Mouse (Mus musculus): Measurements from ENCODE around the gene Atg10. TPM values are rescaled to one million over a fixed set of nuclear protein-coding genes. Genes with fewer than 3 reads are reported as not detected.

The Atg10 gene
- polyA plus RNA-seq, 1 experiment from 2014 or later, result 18.6 TPM

DNA sequence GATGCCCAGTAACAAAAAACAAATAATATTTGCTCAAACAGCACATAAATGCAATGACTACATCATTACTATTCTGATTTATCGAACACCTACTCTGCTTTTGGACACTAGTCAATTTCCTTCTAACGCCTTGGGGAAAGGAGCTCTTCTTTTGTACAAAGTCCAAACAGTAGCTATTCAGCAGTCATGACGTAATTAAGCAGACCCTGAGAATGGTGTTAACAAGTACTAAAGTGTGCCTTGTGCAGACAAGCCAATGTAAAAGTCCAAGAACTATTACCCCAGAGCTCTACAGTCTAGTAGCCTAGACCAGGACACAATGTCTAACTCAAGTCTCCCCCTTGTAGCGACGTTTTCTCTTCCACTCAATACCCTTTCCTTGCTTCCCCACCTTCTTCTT is 67.5 kb downstream of the Atg10 start:
- Histone ChIP-seq H3K4me2 (replicated peaks) (no peak overlapping the region), H3K27ac (no peak overlapping the region), H3K4me3 (no peak overlapping the region), H3K27me3 (replicated peaks) (no peaks in the 10 kb centered on the region), H3K4me1 (no peaks in the 10 kb centered on the region), H3K36me3 (no peaks in the 10 kb centered on the region), H3K9me3 (no peaks in the 10 kb centered on the region), H3K9ac (no peak overlapping the region)
- ATAC-seq (ENCODE audit: low FRiP score, low read depth), result no peak; the same call in 1 of the 2 replicates
- WGBS, result 80% methylated on average over 5 of the region's 5 CpGs

DNA sequence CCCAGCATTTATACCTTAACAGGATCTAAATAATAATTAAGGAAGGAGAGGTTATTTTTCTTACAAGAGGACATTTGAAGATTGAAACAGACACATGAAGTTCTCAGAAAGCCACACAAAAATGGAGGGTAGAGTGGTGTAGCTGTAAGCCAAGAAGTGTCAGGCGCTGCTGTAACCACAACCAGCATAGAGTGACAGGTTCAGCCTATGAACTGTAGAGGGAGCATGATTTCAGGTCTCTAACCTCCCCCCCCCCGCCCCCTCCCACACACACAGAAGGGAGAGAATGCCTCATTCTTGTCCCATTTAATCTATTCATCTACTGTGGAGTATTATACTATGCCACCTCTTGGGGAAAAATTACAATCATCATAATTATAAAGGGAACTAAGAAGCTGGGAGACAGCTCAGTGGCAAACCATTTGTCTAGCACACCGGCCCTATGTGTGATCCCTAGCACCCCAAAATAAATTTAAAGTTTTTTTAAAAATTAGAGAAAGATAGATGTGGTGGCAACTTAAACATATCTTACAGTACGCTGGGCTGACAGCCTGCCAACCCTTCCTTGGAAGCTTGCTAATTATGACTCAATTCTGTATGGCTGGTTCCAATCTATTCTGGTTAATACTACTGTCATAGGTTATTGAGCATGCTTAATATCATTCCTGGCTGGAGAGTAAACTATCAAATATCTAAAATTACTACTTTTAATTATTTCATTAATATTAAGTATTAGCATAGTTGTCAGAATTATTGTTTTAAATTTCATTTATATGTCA is 68.2 kb downstream of the Atg10 start:
- H3K27ac ChIP-seq, result no peak overlapping the region
- WGBS, result 78% methylated on average over 4 of the region's 4 CpGs
- no peak for ATAC-seq (ENCODE audit: low FRiP score, low read depth)

DNA sequence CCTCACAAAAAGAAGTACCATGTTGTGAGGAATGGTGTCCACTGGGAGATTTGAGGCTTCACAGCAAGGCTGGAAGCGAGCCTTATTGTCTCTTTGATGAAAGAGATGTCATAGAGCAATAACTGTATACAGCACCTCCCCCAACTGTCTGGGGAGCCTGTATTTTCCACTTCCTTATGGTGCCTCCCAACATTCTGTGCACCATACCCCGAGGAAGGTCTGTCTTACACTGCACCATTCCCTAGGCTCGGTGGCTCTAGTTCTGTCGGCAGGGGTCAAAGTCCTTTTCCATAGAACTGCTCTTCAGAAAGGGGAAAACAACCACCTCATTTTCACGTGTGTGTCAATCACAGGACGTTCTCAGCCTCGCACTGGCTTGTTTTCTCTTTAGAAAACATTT is 69.1 kb downstream of the Atg10 start:
- Histone ChIP-seq H3K9me3 (no peaks in the 10 kb centered on the region), H3K36me3 (no peaks in the 10 kb centered on the region)
- ATAC-seq (ENCODE audit: low FRiP score, low read depth), result no peak

More for the DNA sequence above, 68.2 kb downstream of the Atg10 start:
- Histone ChIP-seq H3K9me3 (no peaks in the 10 kb centered on the region), H3K36me3 (no peaks in the 10 kb centered on the region), H3K27me3 (replicated peaks) (no peaks in the 10 kb centered on the region), H3K4me2 (replicated peaks) (no peak overlapping the region), H3K4me1 (no peaks in the 10 kb centered on the region), H3K9ac (no peak overlapping the region), H3K4me3 (no peak overlapping the region)

DNA sequence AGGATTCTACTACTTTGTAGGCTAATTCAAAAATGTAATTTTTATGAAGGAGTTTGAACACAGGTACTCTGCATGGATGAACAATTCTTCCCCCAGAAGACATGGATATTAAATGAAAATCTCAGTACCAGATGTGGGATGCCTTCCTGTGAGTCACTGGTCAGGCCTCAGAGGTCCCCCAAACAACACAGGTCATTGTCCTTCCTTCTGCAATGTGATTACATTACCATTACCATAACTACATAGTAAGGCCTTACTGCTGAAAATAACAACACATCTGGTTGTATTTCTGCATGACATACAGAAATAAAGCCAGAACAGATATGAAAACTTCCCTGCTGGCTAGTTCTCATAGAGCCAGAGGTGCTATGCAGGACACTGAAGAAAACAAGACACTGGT is 87.4 kb downstream of the Atg10 start:
- no peak overlapping the region for H3K4me2 ChIP-seq (replicated peaks)
- no peak for ATAC-seq (ENCODE audit: low FRiP score, low read depth)

More for the DNA sequence above, 69.1 kb downstream of the Atg10 start:
- Histone ChIP-seq H3K9ac (no peak overlapping the region), H3K4me3 (no peak overlapping the region), H3K27me3 (replicated peaks) (no peaks in the 10 kb centered on the region), H3K27ac (no peak overlapping the region), H3K4me1 (no peaks in the 10 kb centered on the region), H3K4me2 (replicated peaks) (no peak overlapping the region)
- WGBS, result 79% methylated on average over 7 of the region's 7 CpGs

DNA sequence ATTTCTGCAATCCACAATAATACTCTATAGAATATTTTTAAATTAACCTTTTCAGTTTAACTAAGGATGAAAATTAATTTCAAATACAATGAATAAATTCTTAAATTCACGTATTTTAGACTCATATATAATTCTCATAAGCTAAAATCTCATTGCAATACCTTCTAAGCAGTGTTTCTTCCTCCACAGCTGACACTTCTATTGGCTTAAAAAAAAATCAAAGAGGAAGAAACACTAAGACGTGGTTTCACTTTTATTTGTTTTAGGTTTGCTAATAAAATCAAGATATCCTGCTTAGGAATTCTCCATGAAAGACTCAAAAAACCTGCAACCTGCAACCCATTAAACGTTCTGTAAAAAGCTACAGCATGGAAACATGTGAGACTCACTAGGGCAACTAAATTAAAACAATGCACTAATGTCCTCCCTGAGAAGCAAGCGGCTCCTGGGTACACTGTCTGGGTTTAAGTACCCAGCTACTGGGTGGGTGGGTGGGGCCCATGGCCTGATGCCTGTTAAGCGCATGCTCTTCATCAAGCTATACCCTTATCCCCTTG is 90.4 kb downstream of the Atg10 start:
- Histone ChIP-seq H3K36me3 (no peaks in the 10 kb centered on the region), H3K4me2 (replicated peaks) (no peak overlapping the region), H3K9me3 (no peaks in the 10 kb centered on the region), H3K27me3 (replicated peaks) (no peaks in the 10 kb centered on the region), H3K27ac (no peak overlapping the region), H3K4me1 (peaks cover 5% of the 10 kb centered on the region), H3K4me3 (no peak overlapping the region), H3K9ac (no peak overlapping the region)
- ATAC-seq (ENCODE audit: low FRiP score, low read depth), result no peak
- WGBS, result 76% methylated on average over 5 of the region's 5 CpGs

More for the DNA sequence above, 87.4 kb downstream of the Atg10 start:
- H3K27ac ChIP-seq, result no peak overlapping the region
- H3K4me1 ChIP-seq, result no peaks in the 10 kb centered on the region
- no peaks in the 10 kb centered on the region for H3K9me3 ChIP-seq
- no peaks in the 10 kb centered on the region for H3K36me3 ChIP-seq
- H3K4me3 ChIP-seq, result no peak overlapping the region
- no peaks in the 10 kb centered on the region for H3K27me3 ChIP-seq (replicated peaks)
- no peak overlapping the region for H3K9ac ChIP-seq

DNA sequence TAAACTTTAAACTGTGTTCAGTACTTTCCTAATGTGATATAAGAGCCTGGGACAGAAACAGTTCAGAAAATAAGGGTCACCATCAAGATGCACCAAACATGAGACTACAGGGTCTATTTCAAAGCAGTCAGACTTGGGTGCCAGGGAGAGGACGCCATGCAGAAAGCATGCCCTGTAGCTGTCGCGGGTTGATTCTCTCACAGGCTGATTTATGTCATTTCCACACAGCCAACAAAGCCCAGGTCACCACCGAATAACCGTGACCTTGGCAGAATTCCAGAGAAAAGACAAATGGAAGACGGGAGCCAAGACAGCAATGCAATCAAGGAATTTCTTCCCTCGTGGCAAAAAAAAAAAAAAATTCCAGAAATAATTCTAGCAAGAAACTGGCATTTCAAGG is 94.7 kb downstream of the Atg10 start:
- H3K36me3 ChIP-seq, result no peaks in the 10 kb centered on the region
- H3K9me3 ChIP-seq, result no peaks in the 10 kb centered on the region
- H3K9ac ChIP-seq, result no peak overlapping the region
- no peak overlapping the region for H3K4me3 ChIP-seq
- 0 out of 2 replicates have a peak overlapping the region, but pooled peaks have one; percentile 42 for H3K27ac ChIP-seq
- H3K4me1 ChIP-seq, result peaks cover 6% of the 10 kb centered on the region
- H3K4me2 ChIP-seq (replicated peaks), result peak overlapping the region; percentile 33
- H3K27me3 ChIP-seq (replicated peaks), result no peaks in the 10 kb centered on the region
- ATAC-seq (ENCODE audit: low FRiP score, low read depth), result peak; percentile 93
- WGBS, result 8% methylated on average over 7 of the region's 7 CpGs

DNA sequence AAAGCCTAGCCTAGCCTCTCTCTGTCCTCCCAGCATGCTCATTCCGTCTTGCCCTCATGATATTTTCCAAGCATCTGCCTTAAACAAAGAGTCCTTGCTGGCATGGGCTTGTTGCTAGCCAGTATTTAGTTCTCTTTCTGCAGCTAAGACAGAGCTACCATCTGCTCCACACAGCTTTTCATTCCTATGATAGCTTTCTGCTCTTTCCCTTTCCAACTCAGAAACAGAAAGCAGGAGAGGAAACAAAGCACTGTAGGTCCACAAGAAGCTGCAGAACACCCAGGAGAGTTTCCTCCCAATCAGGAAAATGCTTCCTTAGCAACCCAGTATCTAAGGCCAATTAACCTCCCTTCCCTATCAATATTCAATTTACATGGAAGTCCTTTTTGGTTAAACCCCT is 95.2 kb downstream of the Atg10 start:
- Histone ChIP-seq H3K4me3 (no peak overlapping the region), H3K27me3 (replicated peaks) (no peaks in the 10 kb centered on the region), H3K4me1 (peaks cover 6% of the 10 kb centered on the region), H3K9ac (no peak overlapping the region), H3K9me3 (no peaks in the 10 kb centered on the region), H3K36me3 (no peaks in the 10 kb centered on the region), H3K27ac (0 out of 2 replicates have a peak overlapping the region, but pooled peaks have one; percentile 42), H3K4me2 (replicated peaks) (peak overlapping the region; percentile 33)
- ATAC-seq (ENCODE audit: low FRiP score, low read depth), result peak; percentile 75
- 36% methylated on average over 1 of the region's 1 CpGs for WGBS

DNA sequence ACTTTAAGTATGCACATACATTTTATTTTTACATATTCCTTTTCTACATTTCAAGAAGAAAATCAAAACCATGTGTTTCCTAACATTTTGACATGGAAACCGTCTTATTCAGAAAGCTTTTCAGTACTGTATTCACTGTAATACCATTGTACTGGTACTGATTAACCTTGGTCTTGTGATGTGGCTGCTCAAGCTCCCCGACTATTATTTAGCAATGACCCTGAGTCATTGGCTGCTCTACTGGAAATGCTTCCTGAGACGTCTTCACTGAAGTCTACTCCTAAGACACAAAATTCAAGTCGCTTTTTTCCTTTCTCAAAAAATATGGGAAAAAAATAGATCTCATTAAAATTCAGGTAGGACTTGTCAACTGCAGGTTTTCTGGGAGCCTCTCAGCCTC is 105.6 kb downstream of the Atg10 start:
- no peak overlapping the region for H3K9ac ChIP-seq
- no peaks in the 10 kb centered on the region for H3K27me3 ChIP-seq (replicated peaks)
- 90% methylated on average over 4 of the region's 4 CpGs for WGBS
- H3K4me2 ChIP-seq (replicated peaks), result no peak overlapping the region
- H3K4me1 ChIP-seq, result no peaks in the 10 kb centered on the region
- ATAC-seq (ENCODE audit: low FRiP score, low read depth), result no peak
- H3K9me3 ChIP-seq, result no peaks in the 10 kb centered on the region
- no peaks in the 10 kb centered on the region for H3K36me3 ChIP-seq
- no peak overlapping the region for H3K4me3 ChIP-seq
- H3K27ac ChIP-seq, result no peak overlapping the region

DNA sequence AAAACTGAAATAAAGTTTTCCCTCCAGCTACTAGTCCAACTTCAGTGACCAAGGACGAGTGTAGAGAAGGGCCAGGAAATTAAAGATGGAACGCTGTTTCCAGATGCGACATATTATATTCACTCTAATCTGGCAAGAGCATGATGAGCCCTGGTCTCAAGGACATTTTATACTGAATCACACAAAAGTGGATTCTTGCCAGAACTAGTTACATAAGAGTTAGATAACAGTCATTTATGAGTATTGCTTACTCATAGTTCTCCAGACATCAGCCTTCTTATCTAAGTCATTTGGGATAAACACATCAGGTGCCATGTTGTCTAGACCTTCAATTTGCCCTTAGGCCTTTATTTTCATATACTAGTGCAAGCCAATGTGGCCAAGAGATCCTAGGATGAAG is 108.9 kb downstream of the Atg10 start:
- no peaks in the 10 kb centered on the region for H3K27me3 ChIP-seq (replicated peaks)
- H3K4me1 ChIP-seq, result no peaks in the 10 kb centered on the region
- WGBS, result 96% methylated on average over 3 of the region's 3 CpGs
- H3K4me3 ChIP-seq, result no peak overlapping the region
- no peaks in the 10 kb centered on the region for H3K36me3 ChIP-seq
- no peak overlapping the region for H3K9ac ChIP-seq
- no peak for ATAC-seq (ENCODE audit: low FRiP score, low read depth)
- no peak overlapping the region for H3K27ac ChIP-seq
- H3K4me2 ChIP-seq (replicated peaks), result no peak overlapping the region
- H3K9me3 ChIP-seq, result no peaks in the 10 kb centered on the region

DNA sequence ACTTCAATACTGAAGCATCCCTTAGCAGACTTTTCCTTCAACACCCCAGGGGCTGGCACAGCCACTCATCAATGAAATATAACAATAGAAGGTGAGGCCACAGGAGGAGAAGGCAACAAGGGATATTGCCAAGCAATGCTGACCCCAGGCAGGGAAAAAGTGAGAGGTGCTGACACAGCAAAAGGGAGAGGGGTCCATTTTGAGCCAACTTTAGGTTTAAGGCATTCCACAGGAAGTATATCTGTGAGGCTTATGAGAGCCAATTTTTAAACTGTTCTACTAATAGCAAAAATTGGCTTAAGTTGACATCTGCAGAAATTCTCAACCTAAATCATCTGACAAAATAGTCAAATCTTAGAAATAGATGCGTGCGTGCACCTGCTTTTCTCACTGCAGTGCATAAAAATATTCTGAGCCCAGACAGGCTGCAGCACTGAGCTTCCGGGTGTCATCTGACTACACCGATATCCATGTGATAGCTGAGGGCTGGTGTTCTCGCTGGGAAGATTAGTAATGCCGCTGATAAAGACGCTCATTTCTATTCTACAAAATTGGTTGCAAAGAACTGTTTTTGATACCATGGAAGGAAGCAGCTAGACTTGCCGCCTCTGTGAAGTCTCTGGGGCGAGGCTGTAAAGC is 116.3 kb downstream of the Atg10 start:
- Histone ChIP-seq H3K9me3 (no peaks in the 10 kb centered on the region), H3K9ac (no peak overlapping the region), H3K27ac (no peak overlapping the region), H3K4me2 (replicated peaks) (no peak overlapping the region), H3K4me1 (no peaks in the 10 kb centered on the region), H3K27me3 (replicated peaks) (no peaks in the 10 kb centered on the region), H3K4me3 (no peak overlapping the region), H3K36me3 (no peaks in the 10 kb centered on the region)
- ATAC-seq (ENCODE audit: low FRiP score, low read depth), result no peak
- WGBS, result 95% methylated on average over 9 of the region's 9 CpGs

DNA sequence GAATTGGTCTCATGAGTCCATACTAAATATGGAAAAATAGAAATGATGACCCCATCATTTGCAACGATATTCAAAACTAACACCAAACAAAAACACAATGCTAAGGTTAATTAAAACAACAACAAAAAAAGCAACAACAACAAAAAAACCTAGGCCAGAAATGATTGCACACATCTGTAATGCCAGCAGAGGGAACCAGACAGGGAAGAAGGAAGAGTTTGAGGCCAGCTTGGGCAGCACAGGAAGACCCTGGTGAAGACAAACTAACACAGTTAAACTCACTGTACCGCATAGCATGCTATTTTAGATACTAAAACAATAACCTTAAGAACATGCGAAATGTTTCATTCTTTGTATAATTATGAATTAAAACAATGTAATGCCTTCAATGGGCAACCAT is 121.5 kb downstream of the Atg10 start:
- H3K36me3 ChIP-seq, result no peaks in the 10 kb centered on the region
- H3K4me2 ChIP-seq (replicated peaks), result no peak overlapping the region
- no peak overlapping the region for H3K27ac ChIP-seq
- H3K27me3 ChIP-seq (replicated peaks), result no peaks in the 10 kb centered on the region
- 89% methylated on average over 3 of the region's 3 CpGs for WGBS
- no peak overlapping the region for H3K4me3 ChIP-seq
- ATAC-seq (ENCODE audit: low FRiP score, low read depth), result no peak
- H3K9me3 ChIP-seq, result no peaks in the 10 kb centered on the region
- H3K9ac ChIP-seq, result no peak overlapping the region
- no peaks in the 10 kb centered on the region for H3K4me1 ChIP-seq

DNA sequence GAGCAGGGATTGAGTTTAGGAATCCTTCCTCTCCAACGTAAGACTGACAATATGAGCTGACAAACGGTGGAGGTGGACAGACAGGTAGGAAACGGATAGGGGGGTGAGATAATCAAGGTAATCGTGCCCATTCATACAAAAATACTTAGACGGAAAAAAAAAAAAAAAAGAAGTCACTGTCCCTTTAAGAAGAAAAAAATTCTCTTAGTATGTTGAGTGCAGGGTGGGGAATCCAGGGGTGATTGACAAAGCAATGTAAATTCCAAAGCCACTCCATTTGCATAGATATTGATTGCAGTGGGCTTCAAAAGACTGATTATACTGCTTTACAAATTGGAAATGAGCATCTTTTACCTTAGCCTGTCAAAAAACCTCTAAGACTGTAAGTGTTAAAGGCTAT is 123.4 kb downstream of the Atg10 start:
- 81% methylated on average over 5 of the region's 5 CpGs for WGBS
- no peaks in the 10 kb centered on the region for H3K9me3 ChIP-seq
- no peak overlapping the region for H3K4me3 ChIP-seq
- H3K27me3 ChIP-seq (replicated peaks), result no peaks in the 10 kb centered on the region
- no peak for ATAC-seq (ENCODE audit: low FRiP score, low read depth)
- H3K27ac ChIP-seq, result no peak overlapping the region
- H3K9ac ChIP-seq, result no peak overlapping the region
- no peak overlapping the region for H3K4me2 ChIP-seq (replicated peaks)
- H3K4me1 ChIP-seq, result no peaks in the 10 kb centered on the region
- no peaks in the 10 kb centered on the region for H3K36me3 ChIP-seq
